Mouse (Mus musculus): ENCODE measurements around the gene Sdhaf2.
"Not testable (repeated sequence)": the region's sequence is repeated elsewhere in the genome, so short reads cannot be mapped to it uniquely, and the experiment has no call there.

The Sdhaf2 gene

GRCm38 (mm10) chr19:10525910-10526309 lies at the start of gene Sdhaf2:
Sdhaf2 (minus strand) TSS chr19:10526142.
- peak; percentile 77 for DNase-seq (ENCODE audit: low spot score)

- DNase-seq (ENCODE audit: low spot score): no peak
Observed at GRCm38 (mm10) chr19:10569627-10570026, 43.7 kb upstream of the Sdhaf2 start.

GRCm38 (mm10) chr19:10565217-10565616 lies 39.3 kb upstream of the Sdhaf2 start:
- no peak for DNase-seq (ENCODE audit: low spot score)

- no peak for DNase-seq (ENCODE audit: low spot score)
Observed at GRCm38 (mm10) chr19:10564278-10564677, 38.3 kb upstream of the Sdhaf2 start.

- no peak for DNase-seq (ENCODE audit: low spot score)
Observed at GRCm38 (mm10) chr19:10562351-10562750, 36.4 kb upstream of the Sdhaf2 start.

- peak; percentile 61 for DNase-seq (ENCODE audit: low spot score)
Observed at GRCm38 (mm10) chr19:10561558-10562314, 35.8 kb upstream of the Sdhaf2 start.

- DNase-seq (ENCODE audit: low spot score): peak; percentile 40
Observed at GRCm38 (mm10) chr19:10560108-10560507, 34.2 kb upstream of the Sdhaf2 start.

- not testable (repeated sequence) for DNase-seq (ENCODE audit: low spot score)
Observed at GRCm38 (mm10) chr19:10557837-10558375, 32.0 kb upstream of the Sdhaf2 start.

- peak; percentile 60 for DNase-seq (ENCODE audit: low spot score)
Observed at GRCm38 (mm10) chr19:10557430-10557829, 31.5 kb upstream of the Sdhaf2 start.

- no peak for DNase-seq (ENCODE audit: low spot score)
Observed at GRCm38 (mm10) chr19:10557001-10557400, 31.1 kb upstream of the Sdhaf2 start.

GRCm38 (mm10) chr19:10555624-10556510 lies 29.9 kb upstream of the Sdhaf2 start, which contains the start of gene Tmem216:
Tmem216 (minus strand) TSS chr19:10556238.
- peak; percentile 87 for DNase-seq (ENCODE audit: low spot score)

GRCm38 (mm10) chr19:10539454-10539853 lies 13.5 kb upstream of the Sdhaf2 start:
- DNase-seq (ENCODE audit: low spot score): no peak

GRCm38 (mm10) chr19:10530082-10530481 lies 4.1 kb upstream of the Sdhaf2 start:
- DNase-seq (ENCODE audit: low spot score): no peak

GRCm38 (mm10) chr19:10525106-10525901 lies 638 bp downstream of the Sdhaf2 start, which contains the start of gene Cpsf7:
Cpsf7 (plus strand) TSS chr19:10525266.
- DNase-seq (ENCODE audit: low spot score): peak; percentile 92

- DNase-seq (ENCODE audit: low spot score): no peak
Observed at GRCm38 (mm10) chr19:10524784-10525105, 1.2 kb downstream of the Sdhaf2 start.

- DNase-seq (ENCODE audit: low spot score): no peak
Observed at GRCm38 (mm10) chr19:10523483-10524080, 2.4 kb downstream of the Sdhaf2 start.

GRCm38 (mm10) chr19:10521926-10522325 lies 4.0 kb downstream of the Sdhaf2 start:
- DNase-seq (ENCODE audit: low spot score): no peak

- peak; percentile 61 for DNase-seq (ENCODE audit: low spot score)
Observed at GRCm38 (mm10) chr19:10520355-10520754, 5.6 kb downstream of the Sdhaf2 start.

- DNase-seq (ENCODE audit: low spot score): no peak
Observed at GRCm38 (mm10) chr19:10510759-10511330, 15.1 kb downstream of the Sdhaf2 start.

GRCm38 (mm10) chr19:10502571-10502970 lies 23.4 kb downstream of the Sdhaf2 start:
- peak; percentile 87 for DNase-seq (ENCODE audit: low spot score)

- no peak for DNase-seq (ENCODE audit: low spot score)
Observed at GRCm38 (mm10) chr19:10500581-10500980, 25.4 kb downstream of the Sdhaf2 start.
